Mouse (Mus musculus) B cell, adult (primary cell): ENCODE results near the gene Lekr1. TPM values are rescaled to one million over a fixed set of nuclear protein-coding genes. Genes with fewer than 3 reads are reported as not detected.

Source experiments
- total RNA-seq: library from RNA; stranded (reverse); gene quantifications from 4 replicates; pipeline ENCODE4 v1.2.4, GENCODE M21; 2023; ENCODE audit not compliant: inconsistent age

The Lekr1 gene
- total RNA-seq = 1.6 to 2.4 TPM (median 1.6 TPM) in 4 replicates

DNA sequence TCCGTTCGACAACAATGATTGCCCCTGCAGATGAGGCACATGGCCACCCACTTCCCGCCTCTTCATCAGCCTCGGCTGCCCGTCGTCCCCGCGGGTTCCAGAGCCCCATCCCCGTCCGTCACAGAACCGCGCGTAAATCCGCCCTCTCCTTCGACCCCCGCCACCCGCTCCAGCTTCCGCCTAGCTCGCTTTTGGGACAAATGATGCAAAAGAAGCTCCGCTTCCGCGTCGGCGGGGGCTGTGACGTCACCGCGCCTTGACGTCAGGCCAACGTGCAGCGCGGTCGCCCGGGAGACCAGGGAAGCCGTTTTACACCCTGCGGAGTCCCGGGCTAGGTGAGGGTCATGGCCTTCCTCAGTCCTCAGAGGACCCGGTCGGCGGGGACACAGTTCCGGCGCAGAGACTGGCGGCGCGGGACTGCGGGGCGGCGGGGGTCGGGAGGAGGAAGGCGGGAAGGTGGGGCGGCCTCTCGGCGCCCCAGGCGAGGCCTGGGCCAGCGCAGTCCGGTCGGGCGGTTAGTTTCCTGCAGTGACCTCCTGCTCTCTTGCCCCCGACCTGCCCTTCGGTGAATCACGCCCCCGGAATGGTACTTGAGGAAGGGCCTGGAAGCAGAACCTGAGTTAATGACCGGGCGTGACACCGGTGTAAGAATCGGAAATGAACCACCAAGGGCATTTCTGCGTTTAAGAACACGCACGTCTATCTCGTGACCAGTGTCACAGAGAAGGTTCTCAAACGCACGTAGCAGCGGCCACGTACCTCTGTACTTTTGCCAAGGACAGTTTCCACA lies at the start of gene Lekr1:
TSS of gene Lekr1 (plus strand) at position 252 of the 790 bp plus-strand sequence.

Other genes with a start within 250 kb of the Lekr1 start
- gene Tiparp, start 137.8 kb upstream of the Lekr1 start, total RNA-seq = 62.6 to 74.9 TPM (median 70.2 TPM) in 4 replicates